In the genomic region with DNA sequence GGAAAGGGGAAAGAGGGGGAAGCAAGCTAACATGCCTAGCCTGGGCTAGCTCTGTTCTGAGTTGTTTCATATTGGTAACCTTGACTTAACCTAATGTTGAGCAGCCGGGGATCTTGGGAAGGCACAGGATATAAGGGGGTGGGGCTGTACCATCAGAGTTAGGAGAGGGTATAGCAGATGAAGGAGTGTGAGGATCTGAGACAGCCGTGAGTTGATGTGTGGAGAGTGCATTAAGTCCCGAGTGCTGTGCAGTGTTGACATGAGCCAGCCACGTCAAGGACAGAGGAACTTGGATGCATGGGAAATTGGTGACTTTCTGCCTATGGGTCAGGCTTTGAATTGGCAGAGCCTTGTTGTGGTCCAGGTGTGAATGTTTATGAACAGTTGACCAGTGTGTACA, we compare ENCODE assay signal across 20 mouse cellular contexts. TPM values are rescaled to one million over a fixed set of nuclear protein-coding genes. Genes with fewer than 3 reads are reported as not detected.
DNase-seq lines count a peak whose midpoint lies in the region; ATAC-seq and TF ChIP-seq lines count a peak whose summit lies in the region.
"Had no signal": no experiment of that assay in that cellular context is flagged by ENCODE, and none has a peak within 500 bp of the region (broad histone marks: within the 10 kb centered on the region; RNA-seq: fewer than 3 reads in every experiment).

No protein-coding gene starts in this region.

- H3K27me3 ChIP-seq in ES-Bruce4 (ENCODE audit: control insufficient read depth, insufficient read depth, low read length, poor library complexity, severe bottlenecking) = no peaks in the 10 kb centered on the region
- H3K27me3 ChIP-seq in midbrain, embryonic 14.5 days (ENCODE audit: control insufficient read depth, insufficient read depth, low read length) = no peaks in the 10 kb centered on the region
- H3K27me3 ChIP-seq: embryonic facial prominence, embryonic 12.5 days; forebrain, embryonic 15.5 days; heart, embryonic 13.5 days; hindbrain, embryonic 15.5 days had no signal

- H3K4me1 ChIP-seq in ES-Bruce4 (ENCODE audit: control insufficient read depth, insufficient read depth, low read length) = no peaks in the 10 kb centered on the region
- 0 out of 2 replicates have a peak, but pooled peaks cover 1% of the 10 kb centered on the region for H3K4me1 ChIP-seq in midbrain, embryonic 14.5 days (ENCODE audit: control insufficient read depth, insufficient read depth, low read length)
- H3K4me1 ChIP-seq: embryonic facial prominence, embryonic 12.5 days; heart, embryonic 13.5 days had no signal

- TF ChIP-seq EP300 in ES-Bruce4 (IDR thresholded peaks at IDR 0.05; ENCODE audit: insufficient read depth, low read depth, low read length) = no peak

- DNase-seq in cerebellum, adult 11 months = peak; percentile 21
- no peak for DNase-seq in layer of hippocampus, adult 2 months (ENCODE audit: low spot score in 2 of 2)
- DNase-seq in layer of hippocampus, adult 18-20 months (ENCODE audit: low spot score in 2 of 2) = no peak
- peak; percentile 55 for DNase-seq in cerebellum, adult 9-11 months
- no peak for DNase-seq in midbrain, embryonic 14.5 days
- no peak for DNase-seq in frontal cortex, postnatal 10 days (ENCODE audit: low spot score in 2 of 2)
- DNase-seq: adrenal gland, adult 8-10 months; adrenal gland, postnatal 36 days; B cell, adult 2 months; gastrocnemius, postnatal 25 days; heart, postnatal 36 days had no signal

- no peak for ATAC-seq in cerebellum, adult (ENCODE audit: insufficient number of reproducible peaks, low FRiP score, low TSS enrichment)
- ATAC-seq in midbrain, embryonic 14.5 days (ENCODE audit: low FRiP score, low TSS enrichment) = no peak
- ATAC-seq: intestine, embryonic 16.5 days had no signal

- H3K4me2 ChIP-seq in midbrain, embryonic 14.5 days (ENCODE audit: low read length) = no peak overlapping the region
- H3K4me2 ChIP-seq: embryonic facial prominence, embryonic 12.5 days; forebrain, embryonic 15.5 days; heart, embryonic 13.5 days; hindbrain, embryonic 15.5 days had no signal

- no peak for TF ChIP-seq POLR2A in ES-Bruce4 (IDR thresholded peaks at IDR 0.05; ENCODE audit: insufficient read depth, low read length)

- no peaks in the 10 kb centered on the region for H3K9me3 ChIP-seq in ES-Bruce4 (replicated peaks; ENCODE audit: control insufficient read depth, insufficient read depth, low read length, poor library complexity, severe bottlenecking)
- H3K9me3 ChIP-seq in midbrain, embryonic 14.5 days (ENCODE audit: control insufficient read depth, low read length) = no peaks in the 10 kb centered on the region
- H3K9me3 ChIP-seq: embryonic facial prominence, embryonic 12.5 days; forebrain, embryonic 15.5 days; heart, embryonic 13.5 days; hindbrain, embryonic 15.5 days had no signal

- 88% methylated on average over 4 of the region's 4 CpGs for WGBS in midbrain, embryonic 14.5 days

- no peak overlapping the region for H3K4me3 ChIP-seq in layer of hippocampus, adult 2 months
- H3K4me3 ChIP-seq in ES-Bruce4 (ENCODE audit: low read depth, low read length) = peak overlapping the region; percentile 12; the same call in 1 of the 2 replicates
- no peak overlapping the region for H3K4me3 ChIP-seq in midbrain, embryonic 14.5 days (replicated peaks; ENCODE audit: low read depth, low read length)
- H3K4me3 ChIP-seq: embryonic facial prominence, embryonic 12.5 days; forebrain, embryonic 15.5 days; heart, embryonic 13.5 days; hindbrain, embryonic 15.5 days had no signal

- no peaks in the 10 kb centered on the region for H3K36me3 ChIP-seq in ES-Bruce4 (ENCODE audit: control insufficient read depth, insufficient read depth, low read length, poor library complexity, severe bottlenecking)
- H3K36me3 ChIP-seq in midbrain, embryonic 14.5 days (ENCODE audit: control insufficient read depth, insufficient read depth, low read length) = peaks cover 41% of the 10 kb centered on the region
- H3K36me3 ChIP-seq: embryonic facial prominence, embryonic 12.5 days; heart, embryonic 13.5 days had no signal

- peak overlapping the region; percentile 34; the same call in 1 of the 2 replicates for H3K9ac ChIP-seq in ES-Bruce4 (ENCODE audit: low read depth, poor library complexity, severe bottlenecking)
- no peak overlapping the region for H3K9ac ChIP-seq in midbrain, embryonic 14.5 days (replicated peaks; ENCODE audit: low read length)
- H3K9ac ChIP-seq: embryonic facial prominence, embryonic 12.5 days; forebrain, embryonic 15.5 days; heart, embryonic 13.5 days; hindbrain, embryonic 15.5 days had no signal

- TF ChIP-seq CTCF in layer of hippocampus, adult 2 months (conservative IDR thresholded peaks at IDR 0.05) = no peak
- no peak for TF ChIP-seq CTCF in ES-Bruce4 (IDR thresholded peaks at IDR 0.05; ENCODE audit: low read depth, low read length)

- peak overlapping the region; percentile 58 for H3K27ac ChIP-seq in layer of hippocampus, adult 2 months
- 0 out of 2 replicates have a peak overlapping the region, but pooled peaks have one; percentile 18 for H3K27ac ChIP-seq in ES-Bruce4 (ENCODE audit: insufficient read depth, low read length)
- H3K27ac ChIP-seq in midbrain, embryonic 14.5 days (replicated peaks; ENCODE audit: low read depth, low read length) = no peak overlapping the region
- H3K27ac ChIP-seq: embryonic facial prominence, embryonic 12.5 days; forebrain, embryonic 15.5 days; heart, embryonic 13.5 days; hindbrain, embryonic 15.5 days had no signal

RNA-seq across cellular contexts. Expression of a gene that starts 6.6 kb away (rescaled TPM):
- 10 to 100 TPM; 52.2 to 52.8 TPM for total RNA-seq in layer of hippocampus, adult 2 months (2021)
- 10 to 100 TPM; 57.3 to 64.4 TPM for total RNA-seq in layer of hippocampus, adult 18-20 months (2021)
- polyA plus RNA-seq in ES-Bruce4 (2011; ENCODE audit: insufficient read depth, insufficient read length, low read depth, missing spikeins) = 10.1 and 11.2 TPM in 2 replicates
- 25.5 and 38.5 TPM in 2 replicates for polyA plus RNA-seq in midbrain, embryonic 14.5 days (2014; fragmentation: Nextera tagmentation; extraction: Ambion mirVana)

RNA-seq across cellular contexts. Expression of a gene that starts 14.1 kb away (rescaled TPM):
- total RNA-seq in layer of hippocampus, adult 2 months (2021) = 10 to 100 TPM; 61.7 to 65.1 TPM
- 10 to 100 TPM; 66.9 to 70.9 TPM for total RNA-seq in layer of hippocampus, adult 18-20 months (2021)
- 92.4 and 114 TPM in 2 replicates for polyA plus RNA-seq in ES-Bruce4 (2011; ENCODE audit: insufficient read depth, insufficient read length, low read depth, missing spikeins)
- polyA plus RNA-seq in midbrain, embryonic 14.5 days (2014; fragmentation: Nextera tagmentation; extraction: Ambion mirVana) = 129 and 134 TPM in 2 replicates

RNA-seq across cellular contexts. Expression of a gene that starts 22.0 kb away (rescaled TPM):
- total RNA-seq in layer of hippocampus, adult 2 months (2021) = not detected
- not detected for total RNA-seq in layer of hippocampus, adult 18-20 months (2021)
- polyA plus RNA-seq in ES-Bruce4 (2011; ENCODE audit: insufficient read depth, insufficient read length, low read depth, missing spikeins) = 0.30 and 0.50 TPM in 2 replicates
- 0.38 and 0.41 TPM in 2 replicates for polyA plus RNA-seq in midbrain, embryonic 14.5 days (2014; fragmentation: Nextera tagmentation; extraction: Ambion mirVana)
- total RNA-seq: adrenal gland, postnatal 36 days; gastrocnemius, postnatal 25 days; granulocyte monocyte progenitor cell, adult 5-6 weeks; heart, postnatal 36 days had no signal
- polyA plus RNA-seq: cortical plate, adult 2 months had no signal

RNA-seq across cellular contexts. Expression of a gene that starts 37.5 kb away (rescaled TPM):
- total RNA-seq in layer of hippocampus, adult 2 months (2021) = 10 to 100 TPM; 36.8 to 38.5 TPM
- 10 to 100 TPM; 39.2 to 39.9 TPM for total RNA-seq in layer of hippocampus, adult 18-20 months (2021)
- 0.18 and 0.26 TPM in 2 replicates for polyA plus RNA-seq in ES-Bruce4 (2011; ENCODE audit: insufficient read depth, insufficient read length, low read depth, missing spikeins)
- 17.7 and 24.6 TPM in 2 replicates for polyA plus RNA-seq in midbrain, embryonic 14.5 days (2014; fragmentation: Nextera tagmentation; extraction: Ambion mirVana)
- total RNA-seq: gastrocnemius, postnatal 25 days; granulocyte monocyte progenitor cell, adult 5-6 weeks; heart, postnatal 36 days had no signal

Comparison
In these comparisons a context has a peak if more than half of its experiments do, and no peak if none do; other contexts are left out.
1. DNase-seq: peak in cerebellum, adult 11 months (single experiment) and cerebellum, adult 9-11 months (single experiment); none in layer of hippocampus, adult 2 months (0 of 2), layer of hippocampus, adult 18-20 months (0 of 2), midbrain, embryonic 14.5 days (single experiment) and frontal cortex, postnatal 10 days (0 of 2).